Mouse (Mus musculus) kidney, adult 2 months (tissue): ENCODE measurements around the gene Aqp11. TPM values are rescaled to one million over a fixed set of nuclear protein-coding genes. Genes with fewer than 3 reads are reported as not detected.

Experiments
- DNase-seq: peaks from one replicate; pipeline ENCODE4 v3.0.0; 2021
- H3K27ac ChIP-seq: fragments of 200-500 bp; 2 replicates; pipeline ENCODE4 v1.5.1; 2012; ENCODE audit warnings: low read depth, low read length, control low read depth, inconsistent platforms; ENCODE audit not compliant: insufficient read depth
- H3K27me3 ChIP-seq: fragments of 200-500 bp; replicated peaks from 2 replicates; pipeline ENCODE4 v1.6.1; 2012; ENCODE audit warnings: mild to moderate bottlenecking, moderate library complexity, low read length, inconsistent platforms; ENCODE audit not compliant: control insufficient read depth, insufficient read depth
- H3K36me3 ChIP-seq: fragments of 200-500 bp; 2 replicates; pipeline ENCODE4 v1.6.1; 2012; ENCODE audit warnings: mild to moderate bottlenecking, moderate library complexity, low read length, inconsistent platforms; ENCODE audit not compliant: control insufficient read depth, insufficient read depth
- H3K4me1 ChIP-seq: fragments of 200-500 bp; 2 replicates; pipeline ENCODE4 v1.6.1; 2011; ENCODE audit warnings: low read length; ENCODE audit not compliant: control insufficient read depth, insufficient read depth
- H3K4me3 ChIP-seq: fragments of 200-500 bp; 2 replicates; pipeline ENCODE4 v1.5.1; 2011; ENCODE audit warnings: mild to moderate bottlenecking, low read depth, low read length, control low read depth; ENCODE audit not compliant: insufficient read depth
- CTCF ChIP-seq: fragments of 200-500 bp; conservative IDR thresholded peaks from 2 replicates; pipeline ENCODE4 v1.5.1; 2011; ENCODE audit warnings: low read depth, mild to moderate bottlenecking, control low read depth, low read length, moderate library complexity, mixed read lengths; ENCODE audit not compliant: insufficient read depth, insufficient read length
- POLR2A ChIP-seq: fragments of 200-500 bp; IDR thresholded peaks from one replicate; pipeline ENCODE4 v1.6.1; 2011; ENCODE audit warnings: low read depth, low read length, control low read depth
- WGBS: fragments of 180-500 bp; shearing (Covaris S2); methylation state at CpG from one replicate; pipeline ENCODE4 v1.1.7; 2018; 5-methylcytosine and 5-hydroxymethylcytosine counted together
- polyA plus RNA-seq: library from polyadenylated mRNA; depleted of rRNA; stranded (reverse); fragments of >200 nt; gene quantifications from 2 replicates; pipeline ENCODE4 v1.2.3, GENCODE M21; 2012

The Aqp11 gene
- polyA plus RNA-seq, 1 experiment = 62.0 TPM

GRCm38 (mm10) chr7:97745299-97745698 is 7.2 kb upstream of the Aqp11 start:
- DNase-seq = peak; percentile 67
- H3K27me3 ChIP-seq = no peaks in the 10 kb centered on the region
- H3K36me3 ChIP-seq = no peaks in the 10 kb centered on the region
- H3K27ac ChIP-seq = no peak overlapping the region
- WGBS = 3% methylated on average over 3 of the region's 3 CpGs
- TF ChIP-seq CTCF = peak; percentile 80
- no peak for TF ChIP-seq POLR2A
- no peak overlapping the region for H3K4me3 ChIP-seq
- peaks cover 5% of the 10 kb centered on the region; the same call in 1 of the 2 replicates for H3K4me1 ChIP-seq

DNA sequence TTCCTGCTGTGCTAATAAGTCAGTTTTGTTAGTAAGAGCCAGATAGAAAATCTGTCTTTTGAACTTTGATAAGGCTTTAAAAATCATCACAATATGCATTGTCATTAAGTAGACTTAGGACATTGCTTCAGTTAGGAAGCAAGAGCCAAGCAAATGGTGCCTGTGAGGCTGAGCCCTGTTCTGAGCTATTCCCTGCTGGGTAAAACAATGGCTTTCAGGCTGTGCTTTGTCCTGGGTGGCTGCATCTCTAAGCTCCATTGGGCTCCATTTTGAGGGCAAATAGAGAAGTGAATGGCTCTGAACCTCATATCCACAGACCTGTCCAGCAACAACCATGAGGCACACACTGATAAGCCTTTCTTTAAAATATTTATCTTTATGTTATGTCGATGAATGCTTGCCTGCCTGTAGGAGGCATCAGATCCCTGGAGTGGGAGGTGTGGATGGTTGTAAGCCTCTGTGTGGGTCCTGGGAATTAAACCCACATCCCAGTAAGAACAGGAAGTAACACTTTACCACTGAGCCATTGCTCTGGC is 3.7 kb upstream of the Aqp11 start:
- WGBS = 54% methylated on average over 1 of the region's 1 CpGs
- TF ChIP-seq CTCF = no peak
- TF ChIP-seq POLR2A = no peak

DNA sequence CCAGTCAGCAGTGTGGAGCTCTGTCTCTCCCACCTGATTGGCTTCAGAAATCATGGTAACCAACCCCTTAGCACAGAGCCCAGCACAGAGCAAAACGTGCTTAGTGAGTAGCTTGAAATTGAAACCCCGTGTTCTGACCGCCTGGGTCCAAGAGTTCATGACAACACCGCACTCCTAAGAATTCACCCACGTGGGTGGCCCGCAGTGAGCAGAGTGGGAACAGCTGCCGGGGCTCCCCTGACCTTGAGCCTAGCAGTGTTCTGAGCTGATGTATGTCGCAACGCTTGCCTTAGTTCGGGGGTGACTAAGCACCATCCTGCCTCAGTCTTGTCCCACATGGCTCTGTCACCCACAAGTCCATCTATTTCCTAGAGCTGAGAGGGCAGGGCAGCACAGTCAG is 2.9 kb upstream of the Aqp11 start:
- Histone ChIP-seq H3K27me3 (no peaks in the 10 kb centered on the region), H3K36me3 (no peaks in the 10 kb centered on the region), H3K4me3 (no peak overlapping the region), H3K27ac (no peak overlapping the region), H3K4me1 (no peaks in the 10 kb centered on the region; the same call in 1 of the 2 replicates)
- WGBS = 36% methylated on average over 10 of the region's 10 CpGs
- TF ChIP-seq POLR2A = no peak
- no peak for TF ChIP-seq CTCF
- DNase-seq = peak; percentile 29

More for the DNA sequence above, 3.7 kb upstream of the Aqp11 start:
- Histone ChIP-seq H3K27ac (no peak overlapping the region), H3K4me3 (no peak overlapping the region), H3K27me3 (no peaks in the 10 kb centered on the region), H3K36me3 (no peaks in the 10 kb centered on the region), H3K4me1 (no peaks in the 10 kb centered on the region; the same call in 1 of the 2 replicates)
- no peak for DNase-seq

GRCm38 (mm10) chr7:97737256-97737637 is 842 bp downstream of the Aqp11 start:
- H3K27ac ChIP-seq = peak overlapping the region; percentile 73; the same call in 1 of the 2 replicates
- 7% methylated on average over 12 of the region's 12 CpGs for WGBS
- no peaks in the 10 kb centered on the region for H3K27me3 ChIP-seq
- peak overlapping the region; percentile 80 for H3K4me3 ChIP-seq
- no peak for TF ChIP-seq CTCF
- TF ChIP-seq POLR2A = no peak
- DNase-seq = no peak
- H3K36me3 ChIP-seq = no peaks in the 10 kb centered on the region
- H3K4me1 ChIP-seq = peaks cover 3% of the 10 kb centered on the region; the same call in 1 of the 2 replicates

DNA sequence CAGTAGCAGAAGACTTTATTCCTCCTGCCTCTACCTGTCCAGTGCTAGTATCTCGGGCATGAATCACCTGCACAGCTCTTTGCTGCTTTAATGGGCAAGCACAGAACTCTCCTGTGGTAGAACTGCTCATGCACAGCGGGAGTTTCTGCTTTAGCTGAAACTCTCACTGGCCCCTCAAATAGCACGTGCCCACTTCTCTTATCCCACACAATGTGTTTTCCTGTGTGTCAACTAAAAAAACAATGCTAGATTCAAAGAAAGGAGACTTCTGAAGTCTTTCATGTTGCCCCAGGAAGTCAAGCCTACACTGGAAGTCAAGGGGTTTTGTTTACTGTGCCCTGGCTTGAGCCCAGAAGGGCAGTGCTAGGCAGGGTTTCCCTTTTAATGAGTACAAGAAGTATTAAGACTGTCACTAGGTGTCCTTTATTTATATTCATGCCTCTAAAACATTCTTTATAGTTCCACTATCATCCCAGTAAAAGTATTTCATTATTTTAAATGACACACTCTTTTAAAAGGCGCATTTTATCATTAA is 2.1 kb downstream of the Aqp11 start:
- WGBS = 39% methylated on average over 4 of the region's 4 CpGs
- peaks cover 3% of the 10 kb centered on the region; the same call in 1 of the 2 replicates for H3K4me1 ChIP-seq
- H3K27ac ChIP-seq = peak overlapping the region; percentile 35; the same call in 1 of the 2 replicates
- peak; percentile 56 for DNase-seq
- H3K4me3 ChIP-seq = peak overlapping the region; percentile 6; the same call in 1 of the 2 replicates
- TF ChIP-seq CTCF (no peak), POLR2A (no peak)
- no peaks in the 10 kb centered on the region for H3K36me3 ChIP-seq
- no peaks in the 10 kb centered on the region for H3K27me3 ChIP-seq

- peaks cover 6% of the 10 kb centered on the region; the same call in 1 of the 2 replicates for H3K4me1 ChIP-seq
- peak overlapping the region; percentile 16; the same call in 1 of the 2 replicates for H3K4me3 ChIP-seq
- no peaks in the 10 kb centered on the region for H3K27me3 ChIP-seq
- 30% methylated on average over 8 of the region's 8 CpGs for WGBS
- TF ChIP-seq POLR2A (no peak), CTCF (no peak)
- no peaks in the 10 kb centered on the region for H3K36me3 ChIP-seq
- peak; percentile 77 for DNase-seq
- no peak overlapping the region for H3K27ac ChIP-seq
These were observed 3.1 kb downstream of the Aqp11 start for GRCm38 (mm10) chr7:97735021-97735420.

GRCm38 (mm10) chr7:97733606-97734005 is 4.5 kb downstream of the Aqp11 start:
- H3K27me3 ChIP-seq = no peaks in the 10 kb centered on the region
- no peak overlapping the region for H3K27ac ChIP-seq
- H3K4me1 ChIP-seq = peaks cover 6% of the 10 kb centered on the region; the same call in 1 of the 2 replicates
- DNase-seq = no peak
- TF ChIP-seq CTCF (no peak), POLR2A (no peak)
- no peak overlapping the region for H3K4me3 ChIP-seq
- WGBS = 89% methylated on average over 5 of the region's 5 CpGs
- no peaks in the 10 kb centered on the region for H3K36me3 ChIP-seq
